ENCODE assay signal across 8 mouse cellular contexts in the genomic region with DNA sequence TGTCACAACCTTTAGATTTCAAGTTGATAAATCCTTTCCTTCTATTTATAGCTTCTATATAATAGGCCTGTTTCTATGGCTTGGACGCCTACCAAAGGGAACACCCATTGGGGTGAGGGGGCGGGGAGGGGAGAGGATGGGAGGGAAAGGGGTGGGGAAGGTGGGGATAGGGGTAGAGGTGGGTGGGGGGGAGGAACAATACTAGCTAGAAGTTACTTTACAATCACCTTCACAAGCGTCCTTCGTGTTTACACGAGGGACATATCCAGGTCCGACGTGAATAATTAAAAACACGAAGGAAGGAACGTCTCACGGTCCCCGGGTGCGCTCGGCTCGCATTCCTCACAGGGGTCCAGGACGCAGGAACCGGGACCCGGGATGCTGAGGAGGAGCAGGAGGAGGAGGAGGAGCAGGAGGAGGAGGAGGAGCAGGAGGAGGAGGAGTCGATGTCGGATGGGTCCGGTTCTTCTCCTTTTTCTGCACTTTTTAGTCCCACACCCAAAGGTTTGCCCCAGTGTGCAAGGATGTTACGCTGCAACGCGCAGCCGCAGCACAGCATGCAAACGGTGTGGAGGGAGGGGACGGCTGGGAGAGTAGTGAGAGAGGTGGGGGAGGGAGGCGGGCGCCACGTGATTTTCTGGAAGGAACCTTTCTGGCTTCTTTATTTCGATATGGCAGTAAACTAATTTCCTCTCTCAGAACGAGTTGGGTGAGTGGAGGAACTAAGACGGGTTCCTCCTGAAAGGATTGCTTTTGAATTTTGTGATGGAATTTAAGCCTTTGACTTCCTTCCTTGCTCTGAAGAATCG. TPM values are rescaled to one million over a fixed set of nuclear protein-coding genes. Genes with fewer than 3 reads are reported as not detected.
DNase-seq lines count a peak whose midpoint lies in the region; ATAC-seq and TF ChIP-seq lines count a peak whose summit lies in the region.

No protein-coding gene starts in this region.

- H3K36me3 ChIP-seq in CH12.LX (replicated peaks in 1 of 2; ENCODE audit: control insufficient read depth in 1 of 2, insufficient read depth in 1 of 2, low read length in 1 of 2): no peaks in the 10 kb centered on the region
- no peaks in the 10 kb centered on the region for H3K36me3 ChIP-seq in forebrain, embryonic 16.5 days (ENCODE audit: control insufficient read depth, insufficient read depth)
- H3K36me3 ChIP-seq in hindbrain, embryonic 10.5 days: no peaks in the 10 kb centered on the region

- WGBS in forebrain, embryonic 16.5 days: 1% methylated on average over 33 of the region's 33 CpGs
- 2% methylated on average over 33 of the region's 33 CpGs for WGBS in hindbrain, embryonic 10.5 days

- TF ChIP-seq EP300 in CH12.LX (IDR thresholded peaks at IDR 0.05; ENCODE audit: low read length): no peak; the same call in 1 of the 2 replicates

- dilution Hi-C loops in CH12.LX (cut with MboI; ENCODE audit: extremely low pct_ligation_motif_present, extremely low pct_unique_long_range_greater_than_20kb, low sequenced_read_pairs): no loop called here

- peak; percentile 64 for TF ChIP-seq POLR2A in CH12.LX (IDR thresholded peaks at IDR 0.05; ENCODE audit: low read depth, low read length)

- no peak for TF ChIP-seq RAD21 in CH12.LX (IDR thresholded peaks at IDR 0.05; ENCODE audit: low read depth, low read length)

- ATAC-seq in forebrain, embryonic 16.5 days: peak; percentile 93

- peak overlapping the region; percentile 56 to 70 (median 59) for H3K4me3 ChIP-seq in CH12.LX (replicated peaks in 1 of 3; ENCODE audit: low read depth in 2 of 3, low read length in 2 of 3, poor library complexity in 1 of 3)
- H3K4me3 ChIP-seq in forebrain, embryonic 16.5 days (replicated peaks; ENCODE audit: low read length): peak overlapping the region; percentile 53
- peak overlapping the region; percentile 65 for H3K4me3 ChIP-seq in hindbrain, embryonic 10.5 days

- H3K4me2 ChIP-seq in CH12.LX (ENCODE audit: insufficient read depth, low read depth, poor library complexity, severe bottlenecking): peak overlapping the region; percentile 64
- H3K4me2 ChIP-seq in forebrain, embryonic 16.5 days (ENCODE audit: low read length): peak overlapping the region; percentile 73

- no peak for TF ChIP-seq CTCF in CH12.LX (conservative IDR thresholded peaks at IDR 0.05 in 1 of 2, IDR thresholded peaks at IDR 0.05 in 1 of 2; ENCODE audit: low read depth in 2 of 2, low read length in 2 of 2)

- H3K27me3 ChIP-seq in CH12.LX (replicated peaks): no peaks in the 10 kb centered on the region
- H3K27me3 ChIP-seq in forebrain, embryonic 16.5 days (replicated peaks; ENCODE audit: control insufficient read depth, insufficient read depth, low read length): no peaks in the 10 kb centered on the region
- H3K27me3 ChIP-seq in hindbrain, embryonic 10.5 days (ENCODE audit: insufficient read depth, poor library complexity, severe bottlenecking): no peaks in the 10 kb centered on the region; the same call in 1 of the 2 replicates

- DNase-seq in CH12.LX (ENCODE audit: extremely low read depth): peak; percentile 89
- peak; percentile 71 for DNase-seq in adrenal gland, postnatal 25 days
- peak; percentile 79 for DNase-seq in hindbrain, embryonic 10.5 days (ENCODE audit: low spot score)
- DNase-seq in layer of hippocampus, postnatal 14 days (ENCODE audit: low spot score in 2 of 2): peak; percentile 40 to 49
- DNase-seq in lung, postnatal 14 days: peak; percentile 67
- peak; percentile 70 for DNase-seq in retina, embryonic 14.5 days (ENCODE audit: low spot score)
- DNase-seq in thymus, postnatal 36 days: peak; percentile 77 to 85

- in situ Hi-C loops in CH12.LX (cut with MboI; ENCODE audit: low pct_ligation_motif_present, low pct_unique_long_range_greater_than_20kb, low sequenced_read_pairs): no loop called here

- H3K4me1 ChIP-seq in CH12.LX (ENCODE audit: control insufficient read depth in 1 of 2, insufficient read depth in 2 of 2): peaks cover 3 to 12% of the 10 kb centered on the region in 2 experiments; a peak in 3 of 4 replicates
- peaks cover 8% of the 10 kb centered on the region for H3K4me1 ChIP-seq in forebrain, embryonic 16.5 days (replicated peaks; ENCODE audit: control insufficient read depth, insufficient read depth, low read length)
- H3K4me1 ChIP-seq in hindbrain, embryonic 10.5 days (replicated peaks): peaks cover 21% of the 10 kb centered on the region

- no peaks in the 10 kb centered on the region for H3K79me2 ChIP-seq in CH12.LX (replicated peaks; ENCODE audit: control insufficient read depth, extremely low read depth, insufficient read depth, poor library complexity, severe bottlenecking)

- peak overlapping the region; percentile 91 for H3K9ac ChIP-seq in CH12.LX (ENCODE audit: insufficient read depth, low read depth)
- peak overlapping the region; percentile 62 for H3K9ac ChIP-seq in forebrain, embryonic 16.5 days (replicated peaks; ENCODE audit: low read depth, low read length)

- no peaks in the 10 kb centered on the region for H3K9me3 ChIP-seq in CH12.LX (replicated peaks; ENCODE audit: low read length)
- no peaks in the 10 kb centered on the region for H3K9me3 ChIP-seq in forebrain, embryonic 16.5 days (ENCODE audit: control insufficient read depth, low read length)
- no peaks in the 10 kb centered on the region for H3K9me3 ChIP-seq in hindbrain, embryonic 10.5 days

- peak overlapping the region; percentile 40 for H3K27ac ChIP-seq in CH12.LX (ENCODE audit: insufficient read depth, low read depth)
- H3K27ac ChIP-seq in forebrain, embryonic 16.5 days (ENCODE audit: low read length): peak overlapping the region; percentile 18; the same call in 1 of the 2 replicates
- peak overlapping the region; percentile 90 for H3K27ac ChIP-seq in hindbrain, embryonic 10.5 days

TF ChIP-seq in CH12.LX, 34 proteins besides CTCF, POLR2A, EP300 and RAD21:
- peak; percentile 73; the same call in 1 of the 2 replicates for TF ChIP-seq MYC (IDR thresholded peaks at IDR 0.05; ENCODE audit: low read depth, low read length)
- TF ChIP-seq NRF1 (IDR thresholded peaks at IDR 0.05; ENCODE audit: low read depth, low read length): peak; percentile 84
- no peak for TF ChIP-seq IRF4 (IDR thresholded peaks at IDR 0.05; ENCODE audit: low read depth, low read length)
- TF ChIP-seq USF2 (conservative IDR thresholded peaks at IDR 0.05; ENCODE audit: low read depth, low read length): peak; percentile 42
- TF ChIP-seq MAX (IDR thresholded peaks at IDR 0.05; ENCODE audit: low read length): 0 out of 2 replicates have a peak, but pooled peaks have one; percentile 20
- peak; percentile 81 for TF ChIP-seq TBP (conservative IDR thresholded peaks at IDR 0.05; ENCODE audit: low read depth, low read length)
- no peak for TF ChIP-seq ZMIZ1 (IDR thresholded peaks at IDR 0.05; ENCODE audit: low read depth, low read length)
- TF ChIP-seq USF1 (IDR thresholded peaks at IDR 0.05; ENCODE audit: low read depth, low read length): peak; percentile 70
- TF ChIP-seq JUND (conservative IDR thresholded peaks at IDR 0.05; ENCODE audit: low read depth, low read length): no peak
- TF ChIP-seq BHLHE40 (IDR thresholded peaks at IDR 0.05; ENCODE audit: low read depth, low read length): peak; percentile 78
- no peak for TF ChIP-seq PAX5 (IDR thresholded peaks at IDR 0.05; ENCODE audit: low read length)
- no peak for TF ChIP-seq CHD1 (IDR thresholded peaks at IDR 0.05; ENCODE audit: low read depth, low read length)

RNA-seq across cellular contexts. Expression of a gene that starts 36.5 kb away (rescaled TPM):
- total RNA-seq in CH12.LX (2012; rRNA removed): 9.3 and 10.0 TPM in 2 replicates
- 5.3 and 5.6 TPM in 2 replicates for total RNA-seq in CH12.LX (2014; rRNA removed)
- 11.1 and 12.1 TPM in 2 replicates for polyA plus RNA-seq in CH12.LX (2012; ENCODE audit: insufficient read length, low read depth)
- 27.3 and 32.8 TPM in 2 replicates for total RNA-seq in adrenal gland, postnatal 25 days (2021)
- polyA plus RNA-seq in forebrain, embryonic 16.5 days (2015; fragmentation: Nextera tagmentation; extraction: Ambion mirVana): 1.4 and 1.5 TPM in 2 replicates
- polyA plus RNA-seq in hindbrain, embryonic 10.5 days (2016; fragmentation: Nextera tagmentation; extraction: Ambion mirVana): 3.0 TPM in 2 replicates
- total RNA-seq in layer of hippocampus, postnatal 14 days (2021): 1 to 10 TPM; 3.0 to 3.1 TPM

Comparison
In these comparisons a context has a peak if more than half of its experiments do, and no peak if none do; other contexts are left out.
1. Peak in every context shown above with its lines: DNase-seq, ATAC-seq, H3K4me3 ChIP-seq and H3K27ac ChIP-seq.
2. H3K27ac ChIP-seq: peak in every context shown above with its lines; median percentile 90 in hindbrain, embryonic 10.5 days; 40 in CH12.LX; 18 in forebrain, embryonic 16.5 days.